Mouse (Mus musculus) right cerebral cortex, adult 2 months (tissue): ENCODE measurements around the gene Pou2f1.

Source experiments
- DNase-seq, 2 experiments: peaks; one replicate each; pipeline ENCODE4 v3.0.0; 2021 to 2022; ENCODE audit warnings: low spot score in 2 of 2

Pou2f1 gene

GRCm38 (mm10) chr1:165961676-165962364 lies 40.7 kb downstream of the Pou2f1 start:
- no peak for DNase-seq

- no peak for DNase-seq
Observed at GRCm38 (mm10) chr1:165958159-165958558, 44.3 kb downstream of the Pou2f1 start.

- DNase-seq = no peak
Observed at GRCm38 (mm10) chr1:165948214-165948813, 54.2 kb downstream of the Pou2f1 start.

- no peak for DNase-seq
Observed at GRCm38 (mm10) chr1:165943270-165943669, 59.2 kb downstream of the Pou2f1 start.

GRCm38 (mm10) chr1:165935466-165935818 lies 67.0 kb downstream of the Pou2f1 start:
- no peak for DNase-seq

- DNase-seq = peak; percentile 24 to 27
Observed at GRCm38 (mm10) chr1:165934648-165935465, 67.6 kb downstream of the Pou2f1 start.

GRCm38 (mm10) chr1:165933915-165934647 lies 68.4 kb downstream of the Pou2f1 start:
- no peak for DNase-seq

- no peak for DNase-seq
Observed at GRCm38 (mm10) chr1:165932842-165933241, 69.6 kb downstream of the Pou2f1 start.

GRCm38 (mm10) chr1:165930510-165930909 lies 72.0 kb downstream of the Pou2f1 start:
- DNase-seq = no peak

- no peak for DNase-seq
Observed at GRCm38 (mm10) chr1:165927507-165928279, 74.8 kb downstream of the Pou2f1 start.

GRCm38 (mm10) chr1:165925207-165925606 lies 77.3 kb downstream of the Pou2f1 start:
- DNase-seq = no peak

GRCm38 (mm10) chr1:165922488-165922887 lies 80.0 kb downstream of the Pou2f1 start:
- no peak for DNase-seq

- DNase-seq = no peak
Observed at GRCm38 (mm10) chr1:165921026-165921425, 81.5 kb downstream of the Pou2f1 start.

- DNase-seq = no peak
Observed at GRCm38 (mm10) chr1:165914416-165914801, 88.1 kb downstream of the Pou2f1 start.

GRCm38 (mm10) chr1:165913720-165914415 lies 88.6 kb downstream of the Pou2f1 start:
- DNase-seq = no peak

- DNase-seq = no peak
Observed at GRCm38 (mm10) chr1:165909471-165909870, 93.0 kb downstream of the Pou2f1 start.

GRCm38 (mm10) chr1:165908806-165909205 lies 93.7 kb downstream of the Pou2f1 start:
- no peak for DNase-seq

GRCm38 (mm10) chr1:165908153-165908552 lies 94.3 kb downstream of the Pou2f1 start:
- DNase-seq = no peak

- DNase-seq = no peak
Observed at GRCm38 (mm10) chr1:165903596-165903995, 98.9 kb downstream of the Pou2f1 start.

- no peak for DNase-seq
Observed at GRCm38 (mm10) chr1:165891686-165892085, 110.8 kb downstream of the Pou2f1 start.
